In the genomic region with DNA sequence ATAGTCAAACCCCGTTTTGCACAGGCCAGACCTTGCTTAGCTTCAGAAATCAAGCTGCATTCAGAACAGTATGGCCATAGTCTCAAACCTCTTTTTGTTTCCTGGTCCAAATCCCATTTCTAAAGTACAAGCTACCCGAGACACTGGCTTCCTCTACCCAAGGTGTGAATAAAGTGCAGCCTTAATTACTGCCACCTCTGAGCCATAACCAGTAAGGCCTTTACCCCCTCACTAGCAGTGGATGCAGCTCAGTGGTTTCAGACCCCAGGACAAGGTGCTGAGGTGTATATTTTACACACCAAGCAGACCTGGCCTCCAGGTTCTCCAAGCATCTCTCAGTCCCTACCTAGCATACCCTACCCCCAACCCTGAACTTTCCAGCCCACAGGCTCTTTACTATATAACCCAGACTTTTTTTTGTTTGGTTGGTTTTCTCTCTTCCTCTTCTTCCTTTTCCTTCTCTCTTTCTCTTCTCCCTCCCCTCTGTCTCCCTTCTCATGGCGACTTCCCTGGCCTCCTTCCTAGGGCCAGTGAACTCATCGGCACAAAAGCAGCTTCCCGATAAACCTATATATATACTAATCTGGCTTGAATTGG, we compare ENCODE assay signal across 8 mouse cellular contexts. TPM values are rescaled to one million over a fixed set of nuclear protein-coding genes. Genes with fewer than 3 reads are reported as not detected.
DNase-seq lines count a peak whose midpoint lies in the region; ATAC-seq and TF ChIP-seq lines count a peak whose summit lies in the region.

No protein-coding gene starts in this region.

- H3K9ac ChIP-seq in heart, embryonic 12.5 days: peak overlapping the region; percentile 84
- peak overlapping the region; percentile 65 for H3K9ac ChIP-seq in hindbrain, embryonic 12.5 days
- H3K9ac ChIP-seq in midbrain, embryonic 14.5 days (replicated peaks; ENCODE audit: low read length): peak overlapping the region; percentile 74

- H3K27ac ChIP-seq in heart, embryonic 12.5 days (ENCODE audit: poor library complexity, severe bottlenecking): peak overlapping the region; percentile 95
- H3K27ac ChIP-seq in hindbrain, embryonic 12.5 days: peak overlapping the region; percentile 92
- H3K27ac ChIP-seq in midbrain, embryonic 14.5 days (replicated peaks; ENCODE audit: low read depth, low read length): peak overlapping the region; percentile 95

- peaks cover 15% of the 10 kb centered on the region for H3K4me1 ChIP-seq in heart, embryonic 12.5 days (replicated peaks)
- H3K4me1 ChIP-seq in G1E (ENCODE audit: insufficient read depth, low read depth, low read length): peaks cover 38% of the 10 kb centered on the region
- peaks cover 14% of the 10 kb centered on the region for H3K4me1 ChIP-seq in hindbrain, embryonic 12.5 days
- peaks cover 16% of the 10 kb centered on the region for H3K4me1 ChIP-seq in midbrain, embryonic 14.5 days (ENCODE audit: control insufficient read depth, insufficient read depth, low read length)

- H3K4me2 ChIP-seq in heart, embryonic 12.5 days: peak overlapping the region; percentile 86
- peak overlapping the region; percentile 58 for H3K4me2 ChIP-seq in hindbrain, embryonic 12.5 days (replicated peaks)
- H3K4me2 ChIP-seq in midbrain, embryonic 14.5 days (ENCODE audit: low read length): peak overlapping the region; percentile 86

- H3K27me3 ChIP-seq in heart, embryonic 12.5 days (replicated peaks): no peaks in the 10 kb centered on the region
- H3K27me3 ChIP-seq in G1E (ENCODE audit: insufficient read depth, low read length): no peaks in the 10 kb centered on the region
- H3K27me3 ChIP-seq in hindbrain, embryonic 12.5 days: no peaks in the 10 kb centered on the region
- no peaks in the 10 kb centered on the region for H3K27me3 ChIP-seq in midbrain, embryonic 14.5 days (ENCODE audit: control insufficient read depth, insufficient read depth, low read length)

- peaks cover 3% of the 10 kb centered on the region; the same call in 1 of the 2 replicates for H3K36me3 ChIP-seq in heart, embryonic 12.5 days
- H3K36me3 ChIP-seq in G1E (replicated peaks): peaks cover 26% of the 10 kb centered on the region
- 0 out of 2 replicates have a peak, but pooled peaks cover 4% of the 10 kb centered on the region for H3K36me3 ChIP-seq in hindbrain, embryonic 12.5 days
- no peaks in the 10 kb centered on the region for H3K36me3 ChIP-seq in midbrain, embryonic 14.5 days (ENCODE audit: control insufficient read depth, insufficient read depth, low read length)

- TF ChIP-seq CTCF in G1E (IDR thresholded peaks at IDR 0.05; ENCODE audit: low read depth, low read length): no peak

- no peak for ATAC-seq in heart, embryonic 12.5 days (ENCODE audit: insufficient number of reproducible peaks, low FRiP score)
- ATAC-seq in G1E (ENCODE audit: extremely low read depth, insufficient number of reproducible peaks, low FRiP score, poor library complexity, severe bottlenecking): no peak
- ATAC-seq in hindbrain, embryonic 12.5 days (ENCODE audit: low FRiP score): 0 out of 2 replicates have a peak, but pooled peaks have one; percentile 6
- ATAC-seq in midbrain, embryonic 14.5 days (ENCODE audit: low FRiP score, low TSS enrichment): no peak

- 67% methylated on average over 5 of the region's 5 CpGs for WGBS in heart, embryonic 12.5 days
- WGBS in hindbrain, embryonic 12.5 days: 82% methylated on average over 5 of the region's 5 CpGs
- 66% methylated on average over 5 of the region's 5 CpGs for WGBS in midbrain, embryonic 14.5 days

- peak overlapping the region; percentile 66 for H3K4me3 ChIP-seq in heart, embryonic 12.5 days
- peak overlapping the region; percentile 74 for H3K4me3 ChIP-seq in G1E (ENCODE audit: low read depth, low read length)
- peak overlapping the region; percentile 48 for H3K4me3 ChIP-seq in hindbrain, embryonic 12.5 days
- H3K4me3 ChIP-seq in midbrain, embryonic 14.5 days (replicated peaks; ENCODE audit: low read depth, low read length): peak overlapping the region; percentile 57

- DNase-seq in heart, adult 18-20 months: no peak
- no peak for DNase-seq in G1E (ENCODE audit: low spot score)
- DNase-seq in midbrain, embryonic 14.5 days: no peak
- no peak for DNase-seq in embryo, embryonic 10.5 days (ENCODE audit: low spot score)
- DNase-seq in urinary bladder, postnatal 4 days (ENCODE audit: low spot score in 2 of 2): no peak
- no peak for DNase-seq in retina, embryonic 14.5 days (ENCODE audit: low spot score)

- H3K9me3 ChIP-seq in heart, embryonic 12.5 days (replicated peaks): no peaks in the 10 kb centered on the region
- H3K9me3 ChIP-seq in G1E (replicated peaks): no peaks in the 10 kb centered on the region
- H3K9me3 ChIP-seq in hindbrain, embryonic 12.5 days (replicated peaks): no peaks in the 10 kb centered on the region
- no peaks in the 10 kb centered on the region for H3K9me3 ChIP-seq in midbrain, embryonic 14.5 days (ENCODE audit: control insufficient read depth, low read length)

RNA-seq across cellular contexts. Expression of a gene that starts 56.3 kb away (rescaled TPM):
- polyA plus RNA-seq in heart, embryonic 12.5 days (2016; fragmentation: Nextera tagmentation; extraction: Ambion mirVana): 7.3 and 7.9 TPM in 2 replicates
- total RNA-seq in heart, adult 18-20 months (2021): 1 to 10 TPM; 3.5 to 3.6 TPM
- total RNA-seq in G1E (2014; fragmentation: Nextera tagmentation) (1.7 and 2.8 TPM in 2 replicates), G1E (2017) (2.8 and 3.4 TPM in 2 replicates)
- polyA plus RNA-seq in G1E (2012): 7.9 and 9.6 TPM in 2 replicates
- 10.6 and 10.8 TPM in 2 replicates for polyA plus RNA-seq in hindbrain, embryonic 12.5 days (2016; fragmentation: Nextera tagmentation; extraction: Ambion mirVana)
- 13.7 and 15.1 TPM in 2 replicates for polyA plus RNA-seq in midbrain, embryonic 14.5 days (2014; fragmentation: Nextera tagmentation; extraction: Ambion mirVana)
